Mouse (Mus musculus): ENCODE measurements around the gene E2f8. TPM values are rescaled to one million over a fixed set of nuclear protein-coding genes. Genes with fewer than 3 reads are reported as not detected.

E2f8 gene
- total and polyA plus RNA-seq, 3 experiments = 8.9 to 49.4 (median 39.3) TPM

DNA sequence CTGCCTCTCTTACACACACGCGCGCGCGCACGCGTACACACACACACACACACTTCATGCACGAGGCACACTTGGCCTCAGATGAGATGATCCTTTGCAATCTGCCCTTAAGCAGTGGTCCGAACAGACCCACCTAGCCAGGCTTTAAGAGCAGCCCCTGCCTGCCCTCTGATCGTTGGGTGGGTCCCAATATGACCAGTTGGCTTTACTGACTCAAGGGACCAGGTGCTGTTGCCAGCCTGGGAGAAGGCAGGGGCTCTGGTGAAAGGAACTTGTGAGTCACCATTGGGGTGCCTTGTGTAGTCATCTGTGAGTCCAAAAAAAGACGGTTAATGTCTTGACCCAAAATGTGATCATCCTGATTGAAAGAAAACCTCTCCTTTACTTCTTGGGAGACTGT, 37.0 kb upstream of the E2f8 start:
- no peak for TF ChIP-seq GABPA (IDR thresholded peaks at IDR 0.05; ENCODE audit: low read depth, low read length)
- no peak for TF ChIP-seq HCFC1 (IDR thresholded peaks at IDR 0.05; ENCODE audit: low read depth, low read length)
- no peak for TF ChIP-seq USF1 (IDR thresholded peaks at IDR 0.05; ENCODE audit: low read depth, low read length)
- TF ChIP-seq ZMIZ1 (IDR thresholded peaks at IDR 0.05; ENCODE audit: low read depth, low read length) = no peak
- TF ChIP-seq RAD21 (IDR thresholded peaks at IDR 0.05; ENCODE audit: low read depth, low read length) = no peak
- TF ChIP-seq BHLHE40 (IDR thresholded peaks at IDR 0.05; ENCODE audit: borderline replicate concordance, low read depth, low read length) = no peak
- no peak for TF ChIP-seq E2F4 (IDR thresholded peaks at IDR 0.05; ENCODE audit: borderline replicate concordance, low read depth, low read length)
- TF ChIP-seq ZC3H11A (IDR thresholded peaks at IDR 0.05; ENCODE audit: low read depth, low read length) = no peak
- TF ChIP-seq MAFK (IDR thresholded peaks at IDR 0.05; ENCODE audit: borderline replicate concordance, low read depth, low read length) = no peak
- TF ChIP-seq RCOR1 (IDR thresholded peaks at IDR 0.05; ENCODE audit: low read depth, low read length) = no peak
- TF ChIP-seq MAZ (IDR thresholded peaks at IDR 0.05; ENCODE audit: low read depth, low read length) = no peak
- TF ChIP-seq CHD2 (IDR thresholded peaks at IDR 0.05; ENCODE audit: low read length) = no peak
- H3K79me2 ChIP-seq (ENCODE audit: control insufficient read depth, insufficient read depth, low read length, poor library complexity) = no peaks in the 10 kb centered on the region
- H3K27me3 ChIP-seq (ENCODE audit: control insufficient read depth in 1 of 2, insufficient read depth in 2 of 2, low read length in 2 of 2) = peaks cover 0 to 3% of the 10 kb centered on the region in 2 experiments; a peak in 2 of 4 replicates
- no peaks in the 10 kb centered on the region for H3K9me3 ChIP-seq (replicated peaks; ENCODE audit: insufficient read depth, low read length)
- H3K9ac ChIP-seq (ENCODE audit: control insufficient read depth, low read depth, low read length, poor library complexity, severe bottlenecking) = no peak overlapping the region
- no peak for DNase-seq (ENCODE audit: low read depth, low spot score)
- no peak overlapping the region for H3K27ac ChIP-seq (ENCODE audit: control insufficient read depth, low read depth, low read length)
- no peaks in the 10 kb centered on the region for H3K4me1 ChIP-seq (ENCODE audit: control insufficient read depth in 1 of 2, insufficient read depth in 2 of 2, low read length in 2 of 2)
- H3K36me3 ChIP-seq (ENCODE audit: control insufficient read depth in 1 of 2, insufficient read depth in 2 of 2, low read length in 2 of 2) = no peaks in the 10 kb centered on the region
- H3K4me3 ChIP-seq (ENCODE audit: control insufficient read depth in 1 of 2, insufficient read depth in 1 of 2, low read depth in 2 of 2, low read length in 2 of 2) = no peak overlapping the region

DNA sequence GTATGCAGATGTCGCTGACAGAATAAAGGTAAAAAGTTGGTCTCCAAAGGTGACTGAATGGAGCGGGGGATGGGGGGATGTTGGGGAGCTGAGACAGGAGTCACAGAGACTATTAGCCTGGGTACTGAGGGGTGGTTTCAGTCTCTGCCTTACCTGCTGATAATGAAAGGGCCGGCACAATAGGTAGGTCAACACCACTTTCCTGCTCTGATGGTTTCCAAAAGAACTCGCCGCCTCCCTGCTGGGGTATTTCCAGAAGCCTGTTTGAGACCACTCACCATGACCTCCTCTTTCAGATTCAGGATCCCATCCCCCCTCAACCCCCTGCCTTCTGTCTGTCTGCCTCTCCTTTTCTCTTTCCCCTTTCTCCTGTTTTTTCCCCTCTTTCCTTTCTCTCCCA, 36.6 kb upstream of the E2f8 start:
- Histone ChIP-seq H3K36me3 (ENCODE audit: control insufficient read depth in 1 of 2, insufficient read depth in 2 of 2, low read length in 2 of 2) (no peaks in the 10 kb centered on the region), H3K9ac (ENCODE audit: control insufficient read depth, low read depth, low read length, poor library complexity, severe bottlenecking) (no peak overlapping the region), H3K27ac (ENCODE audit: control insufficient read depth, low read depth, low read length) (no peak overlapping the region), H3K4me3 (ENCODE audit: control insufficient read depth in 1 of 2, insufficient read depth in 1 of 2, low read depth in 2 of 2, low read length in 2 of 2) (no peak overlapping the region), H3K4me1 (ENCODE audit: control insufficient read depth in 1 of 2, insufficient read depth in 2 of 2, low read length in 2 of 2) (no peaks in the 10 kb centered on the region), H3K79me2 (ENCODE audit: control insufficient read depth, insufficient read depth, low read length, poor library complexity) (no peaks in the 10 kb centered on the region), H3K9me3 (replicated peaks; ENCODE audit: insufficient read depth, low read length) (no peaks in the 10 kb centered on the region), H3K27me3 (ENCODE audit: control insufficient read depth in 1 of 2, insufficient read depth in 2 of 2, low read length in 2 of 2) (peaks cover 0 to 3% of the 10 kb centered on the region in 2 experiments; a peak in 2 of 4 replicates)
- TF ChIP-seq GABPA (IDR thresholded peaks at IDR 0.05; ENCODE audit: low read depth, low read length) (no peak), HCFC1 (IDR thresholded peaks at IDR 0.05; ENCODE audit: low read depth, low read length) (no peak), SMC3 (IDR thresholded peaks at IDR 0.05; ENCODE audit: low read depth, low read length) (no peak), JUND (IDR thresholded peaks at IDR 0.05; ENCODE audit: low read depth, low read length) (no peak), MYB (IDR thresholded peaks at IDR 0.05; ENCODE audit: low read depth, low read length) (no peak), MAX (IDR thresholded peaks at IDR 0.05; ENCODE audit: low read length) (no peak), ELF1 (IDR thresholded peaks at IDR 0.05; ENCODE audit: low read depth, low read length) (no peak), GATA1 (IDR thresholded peaks at IDR 0.05; ENCODE audit: low read depth, low read length) (no peak), NELFE (IDR thresholded peaks at IDR 0.05; ENCODE audit: low read depth, low read length) (no peak), POLR2A (IDR thresholded peaks at IDR 0.05; ENCODE audit: control insufficient read depth in 1 of 2, insufficient read depth in 1 of 2, low read depth in 1 of 2, low read length in 2 of 2, poor library complexity in 1 of 2) (no peak), KAT2A (conservative IDR thresholded peaks at IDR 0.05; ENCODE audit: low read depth, low read length) (no peak), MYC (IDR thresholded peaks at IDR 0.05; ENCODE audit: low read depth, low read length) (no peak), RCOR1 (IDR thresholded peaks at IDR 0.05; ENCODE audit: low read depth, low read length) (no peak)
- no peak for DNase-seq (ENCODE audit: low read depth, low spot score)

All from MEL (cell line).